Mouse (Mus musculus) kidney, postnatal 0 days (tissue): Measurements from ENCODE around the gene Myzap. TPM values are rescaled to one million over a fixed set of nuclear protein-coding genes. Genes with fewer than 3 reads are reported as not detected.

Experiments used
- ATAC-seq: fragments of 200-750 bp; cut with Nextera tagmentation; replicated peaks from 2 replicates; pipeline ENCODE4 v1.8.0; 2017; ENCODE audit warnings: low read depth, moderate number of reproducible peaks, moderate TSS enrichment, moderate library complexity; ENCODE audit not compliant: low FRiP score
- DNase-seq: peaks from one replicate; pipeline ENCODE4 v3.0.0-alpha.2; 2016; ENCODE audit warnings: low spot score
- H3K27ac ChIP-seq: fragments of 300-500 bp; sonication (generic); 2 replicates; pipeline ENCODE4 v1.5.1; 2014; ENCODE audit warnings: mild to moderate bottlenecking
- H3K27me3 ChIP-seq: fragments of 300-500 bp; sonication (generic); 2 replicates; pipeline ENCODE4 v1.6.1; 2014; ENCODE audit warnings: low read length, mixed read lengths; ENCODE audit not compliant: insufficient read depth
- H3K36me3 ChIP-seq: fragments of 300-500 bp; sonication (generic); 2 replicates; pipeline ENCODE4 v1.6.1; 2014; ENCODE audit warnings: low read length, mixed read lengths; ENCODE audit not compliant: insufficient read depth
- H3K4me1 ChIP-seq: fragments of 300-500 bp; sonication (generic); replicated peaks from 2 replicates; pipeline ENCODE4 v1.6.1; 2014; ENCODE audit warnings: antibody characterized with exemption, low read length, mixed read lengths; ENCODE audit not compliant: insufficient read depth
- H3K4me2 ChIP-seq: fragments of 300-500 bp; sonication (generic); 2 replicates; pipeline ENCODE4 v1.6.1; 2014; ENCODE audit warnings: mild to moderate bottlenecking, low read length, moderate library complexity, mixed read lengths
- H3K4me3 ChIP-seq: fragments of 300-500 bp; sonication (generic); replicated peaks from 2 replicates; pipeline ENCODE4 v1.5.1; 2014; ENCODE audit warnings: low read depth, low read length
- H3K9ac ChIP-seq: fragments of 300-500 bp; sonication (generic); 2 replicates; pipeline ENCODE4 v1.6.1; 2014; ENCODE audit warnings: low read depth, low read length
- H3K9me3 ChIP-seq: fragments of 300-500 bp; sonication (generic); replicated peaks from 2 replicates; pipeline ENCODE4 v1.6.1; 2016; ENCODE audit warnings: low read length, inconsistent platforms, mixed read lengths
- CTCF ChIP-seq: IDR thresholded peaks from 2 replicates; pipeline ENCODE4 v1.5.1; 2016; ENCODE audit warnings: antibody characterized with exemption, low read depth, mild to moderate bottlenecking, moderate library complexity
- WGBS: fragments of 180-500 bp; shearing (Covaris S2); extraction: QIAGEN DNeasy Blood & Tissue Kit; methylation state at CpG from one replicate; pipeline ENCODE4 v1.1.7; 2014; 5-methylcytosine and 5-hydroxymethylcytosine counted together
- polyA plus RNA-seq: library from polyadenylated mRNA; unstranded; fragments of >200 nt; fragmentation: Nextera tagmentation; extraction: Ambion mirVana; gene quantifications from 2 replicates; pipeline ENCODE4 v1.2.1, GENCODE M21; 2015

The Myzap gene
- polyA plus RNA-seq, 1 experiment from 2014 or later = 16.9 TPM

- TF ChIP-seq CTCF = no peak
- 83% methylated on average over 3 of the region's 3 CpGs for WGBS
- ATAC-seq (no peak), DNase-seq (no peak)
- no peak overlapping the region for H3K9ac ChIP-seq
- no peak overlapping the region for H3K4me3 ChIP-seq
- no peak overlapping the region for H3K4me2 ChIP-seq
- H3K27me3 ChIP-seq = no peaks in the 10 kb centered on the region
- H3K27ac ChIP-seq = no peak overlapping the region
- no peaks in the 10 kb centered on the region for H3K36me3 ChIP-seq
- no peaks in the 10 kb centered on the region for H3K9me3 ChIP-seq
- H3K4me1 ChIP-seq = no peaks in the 10 kb centered on the region
These were observed 17.7 kb downstream of the Myzap start for GRCm38 (mm10) chr9:71574440-71574839.

- no peak overlapping the region for H3K4me3 ChIP-seq
- 81% methylated on average over 6 of the region's 6 CpGs for WGBS
- H3K9me3 ChIP-seq = no peaks in the 10 kb centered on the region
- H3K4me2 ChIP-seq = no peak overlapping the region
- no peak overlapping the region for H3K9ac ChIP-seq
- DNase-seq (no peak), ATAC-seq (no peak)
- no peaks in the 10 kb centered on the region for H3K27me3 ChIP-seq
- TF ChIP-seq CTCF = no peak
- H3K36me3 ChIP-seq = no peaks in the 10 kb centered on the region
- no peaks in the 10 kb centered on the region for H3K4me1 ChIP-seq
- no peak overlapping the region for H3K27ac ChIP-seq
These were observed 18.3 kb downstream of the Myzap start for GRCm38 (mm10) chr9:71573771-71574340.

- 18% methylated on average over 7 of the region's 7 CpGs for WGBS
- peak overlapping the region; percentile 8; the same call in 1 of the 2 replicates for H3K27ac ChIP-seq
- H3K36me3 ChIP-seq = no peaks in the 10 kb centered on the region
- DNase-seq (peak; percentile 77), ATAC-seq (peak; percentile 65)
- TF ChIP-seq CTCF = no peak
- H3K9ac ChIP-seq = no peak overlapping the region
- H3K9me3 ChIP-seq = no peaks in the 10 kb centered on the region
- H3K4me2 ChIP-seq = no peak overlapping the region
- no peaks in the 10 kb centered on the region for H3K27me3 ChIP-seq
- no peaks in the 10 kb centered on the region for H3K4me1 ChIP-seq
- no peak overlapping the region for H3K4me3 ChIP-seq
These were observed 21.0 kb downstream of the Myzap start for GRCm38 (mm10) chr9:71571150-71571633.

- Histone ChIP-seq H3K4me1 (no peaks in the 10 kb centered on the region), H3K27ac (no peak overlapping the region), H3K4me3 (no peak overlapping the region), H3K4me2 (no peak overlapping the region), H3K9me3 (no peaks in the 10 kb centered on the region), H3K27me3 (no peaks in the 10 kb centered on the region), H3K9ac (no peak overlapping the region), H3K36me3 (no peaks in the 10 kb centered on the region)
- 48% methylated on average over 7 of the region's 7 CpGs for WGBS
- DNase-seq (no peak), ATAC-seq (no peak)
- no peak for TF ChIP-seq CTCF
These were observed 22.0 kb downstream of the Myzap start for GRCm38 (mm10) chr9:71570170-71570569.

GRCm38 (mm10) chr9:71568323-71568942 is 23.7 kb downstream of the Myzap start:
- Histone ChIP-seq H3K4me3 (no peak overlapping the region), H3K27me3 (no peaks in the 10 kb centered on the region)
- TF ChIP-seq CTCF = no peak

GRCm38 (mm10) chr9:71567391-71567790 is 24.8 kb downstream of the Myzap start:
- DNase-seq (no peak), ATAC-seq (no peak)
- H3K9me3 ChIP-seq = no peaks in the 10 kb centered on the region
- H3K4me2 ChIP-seq = no peak overlapping the region
- WGBS = 50% methylated on average over 3 of the region's 3 CpGs
- no peak overlapping the region for H3K9ac ChIP-seq
- no peak for TF ChIP-seq CTCF
- H3K27me3 ChIP-seq = no peaks in the 10 kb centered on the region
- no peak overlapping the region for H3K4me3 ChIP-seq
- no peaks in the 10 kb centered on the region for H3K36me3 ChIP-seq
- no peak overlapping the region for H3K27ac ChIP-seq
- no peaks in the 10 kb centered on the region for H3K4me1 ChIP-seq

More at GRCm38 (mm10) chr9:71568323-71568942, 23.7 kb downstream of the Myzap start:
- Histone ChIP-seq H3K9me3 (no peaks in the 10 kb centered on the region), H3K27ac (no peak overlapping the region; the same call in 1 of the 2 replicates), H3K4me2 (no peak overlapping the region), H3K36me3 (no peaks in the 10 kb centered on the region), H3K4me1 (no peaks in the 10 kb centered on the region), H3K9ac (no peak overlapping the region)
- ATAC-seq = no peak
- no peak for DNase-seq
- WGBS = 41% methylated on average over 5 of the region's 5 CpGs
